Mouse (Mus musculus): Measurements from ENCODE around the gene Lilr4b. TPM values are rescaled to one million over a fixed set of nuclear protein-coding genes. Genes with fewer than 3 reads are reported as not detected.

The Lilr4b gene
- total RNA-seq, 2 experiments from 2014 or later, result not detected

DNA sequence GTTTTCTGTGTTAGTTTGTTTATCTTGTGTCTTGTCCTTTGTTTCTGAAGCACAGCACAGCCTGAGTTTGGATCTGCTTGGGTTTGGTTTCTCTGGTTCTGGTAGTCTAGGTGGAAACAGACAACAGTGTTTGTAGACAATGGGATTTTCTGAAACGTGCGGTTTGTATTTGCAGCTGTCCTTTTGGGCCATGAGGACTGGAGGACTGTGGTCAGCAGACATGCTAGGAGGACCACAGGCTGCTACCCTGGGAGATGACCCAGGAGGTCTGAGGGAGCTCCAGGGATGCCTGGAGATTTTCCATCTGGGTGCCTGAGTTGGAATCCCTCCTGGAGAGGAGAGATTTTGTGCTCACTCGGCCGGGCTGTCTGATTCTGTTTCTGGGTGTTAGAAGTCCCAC is 46.2 kb downstream of the Lilr4b start:
- no peak for TF ChIP-seq CTCF (IDR thresholded peaks at IDR 0.05)
- DNase-seq (ENCODE audit: extremely low spot score in 1 of 2, low spot score in 2 of 2), result no peak
- H3K4me3 ChIP-seq, result no peak overlapping the region
- no peak overlapping the region for H3K27ac ChIP-seq
- intact Hi-C loops (cut with DNase I), result no loop called here

DNA sequence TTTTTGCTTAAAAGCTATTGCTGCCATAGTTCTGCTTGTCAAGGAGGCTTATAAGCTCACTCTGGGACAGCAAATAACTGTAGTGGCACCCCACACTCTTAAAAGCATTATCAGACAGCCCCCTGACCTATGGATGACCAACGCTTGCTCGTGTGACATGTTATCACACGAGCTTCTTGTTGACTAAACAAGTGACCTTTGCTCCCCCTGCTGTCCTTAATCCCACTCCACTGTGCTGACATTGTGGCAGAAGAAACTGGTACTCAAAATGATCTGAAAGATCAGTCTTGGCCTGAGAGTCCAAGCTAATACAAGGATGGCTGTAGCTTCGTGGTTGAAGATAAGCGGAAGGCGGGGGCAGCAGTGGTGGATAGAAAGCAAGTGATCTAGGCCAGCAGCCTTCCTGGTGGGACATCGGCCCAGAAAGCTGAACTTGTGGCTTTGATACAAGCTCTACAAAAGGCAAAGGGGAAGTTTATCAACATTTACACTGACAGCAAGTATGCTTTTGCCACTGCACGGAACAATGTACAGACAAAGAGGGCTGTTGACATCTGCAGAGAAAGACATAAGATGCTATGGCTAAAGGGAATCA is 48.5 kb downstream of the Lilr4b start:
- no peak for TF ChIP-seq CTCF (IDR thresholded peaks at IDR 0.05)
- no peak overlapping the region for H3K4me3 ChIP-seq
- no peak for DNase-seq (ENCODE audit: extremely low spot score in 1 of 2, low spot score in 2 of 2)
- H3K27ac ChIP-seq, result no peak overlapping the region
- intact Hi-C loops (cut with DNase I), result no loop called here

DNA sequence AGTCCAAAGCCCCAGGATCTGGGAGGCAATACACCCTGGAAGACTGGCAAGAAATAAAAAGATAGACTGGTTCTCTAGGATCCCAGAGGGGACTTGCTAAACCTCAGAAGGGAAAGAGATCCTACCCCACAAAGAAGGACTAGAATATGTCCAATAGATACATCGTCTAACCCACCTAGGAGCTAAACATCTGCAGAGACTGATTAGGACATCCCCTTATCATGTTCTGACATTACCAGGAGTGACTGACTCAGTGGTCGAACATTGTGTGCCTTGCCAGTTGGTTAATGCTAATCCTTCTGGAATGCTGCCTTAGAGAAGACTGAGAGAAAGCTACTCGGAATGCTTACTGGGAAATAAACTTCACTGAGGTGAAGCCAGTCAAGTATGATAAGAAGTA is 49.1 kb downstream of the Lilr4b start:
- no peak for TF ChIP-seq CTCF (IDR thresholded peaks at IDR 0.05)
- Histone ChIP-seq H3K4me3 (no peak overlapping the region), H3K27ac (no peak overlapping the region)
- intact Hi-C loops (cut with DNase I), result no loop called here
- no peak for DNase-seq (ENCODE audit: extremely low spot score in 1 of 2, low spot score in 2 of 2)

DNA sequence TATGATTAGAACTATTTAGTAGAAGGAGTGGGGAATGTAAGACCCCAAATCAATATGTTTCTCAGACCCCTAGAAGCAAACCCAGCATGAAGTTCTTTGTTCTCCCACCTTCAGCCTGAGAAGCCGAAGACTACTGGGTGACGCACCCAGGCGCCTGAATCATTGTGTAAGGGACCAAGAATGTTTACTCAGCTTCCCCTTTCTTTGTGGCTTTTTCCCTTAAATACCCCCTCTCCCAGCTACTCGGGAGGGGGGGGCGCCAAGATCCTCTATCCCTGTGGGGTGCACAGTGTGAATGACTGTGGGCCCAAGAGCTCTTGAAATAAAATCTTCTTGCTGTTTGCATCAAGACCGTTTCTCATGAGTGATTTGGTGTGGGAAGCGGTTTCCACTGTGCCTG is 50.4 kb downstream of the Lilr4b start:
- intact Hi-C loops (cut with DNase I), result no loop called here
- H3K27ac ChIP-seq, result no peak overlapping the region
- H3K4me3 ChIP-seq, result no peak overlapping the region
- DNase-seq (ENCODE audit: extremely low spot score in 1 of 2, low spot score in 2 of 2), result no peak
- TF ChIP-seq CTCF (IDR thresholded peaks at IDR 0.05), result no peak

Other genes with a start within 250 kb of the Lilr4b start
- gene Gm49339, start within 50 bp of the Lilr4b start, total RNA-seq (2021), result not detected
- 1 to 10 TPM in 1 of 2 experiments, under 1 TPM in 1; 0.33 to 1.2 TPM for gene Lilrb4a, start 10.3 kb downstream of the Lilr4b start, total RNA-seq (2021)
- not detected for gene Fam162b, start 109.9 kb downstream of the Lilr4b start, total RNA-seq (2021)
- not detected for gene Gprc6a, start 150.8 kb downstream of the Lilr4b start, total RNA-seq (2021)
- gene Rfx6, start 197.1 kb downstream of the Lilr4b start, total RNA-seq (2021), result not detected

Measured in left cerebral cortex, adult 2 months (tissue).